Mouse (Mus musculus) embryonic fibroblast, embryonic 13.5 days (primary cell): ENCODE measurements at regions not wholly inside any gene's neighbourhood (a gene's known extent, or its start where the extent isn't known, plus 50 kb on each side); places are given as distances from the start of the nearest gene placed in this dataset.

Experiments
- CTCF ChIP-seq: IDR thresholded peaks from 2 replicates; pipeline ENCODE4 v1.5.1; 2011; ENCODE audit warnings: mild to moderate bottlenecking, control low read depth, low read length, moderate library complexity, borderline replicate concordance; ENCODE audit not compliant: insufficient read depth
- POLR2A ChIP-seq: IDR thresholded peaks from 2 replicates; pipeline ENCODE4 v1.6.1; 2011; ENCODE audit warnings: low read depth, mild to moderate bottlenecking, control low read depth, low read length, moderate library complexity

- TF ChIP-seq CTCF: no peak
- TF ChIP-seq POLR2A: no peak
Observed at GRCm38 (mm10) chr6:94408996-94409395, 91.1 kb upstream of the Slc25a26 start.
